Mouse (Mus musculus) MEL (cell line): ENCODE data around the gene Psat1.
A peak's percentile ranks its signal among the peaks of the same experiment; 100 is the strongest.

Experiments used
- CTCF ChIP-seq, 3 experiments: IDR thresholded peaks in 2 of 3; conservative IDR thresholded peaks in 1 of 3; 2 replicates each; pipeline ENCODE4 v1.5.1; 2011 to 2012; ENCODE audit warnings: low read length in 3 of 3, low read depth in 2 of 3, mild to moderate bottlenecking in 2 of 3, improper control_type of control experiment in 1 of 3, inconsistent platforms in 1 of 3, mixed read lengths in 1 of 3, moderate library complexity in 1 of 3; ENCODE audit not compliant: control insufficient read depth in 1 of 3, insufficient read depth in 1 of 3, poor library complexity in 1 of 3, severe bottlenecking in 1 of 3
- TAL1 ChIP-seq: IDR thresholded peaks from 2 replicates; pipeline ENCODE4 v1.6.1; 2012; ENCODE audit warnings: mild to moderate bottlenecking, inconsistent platforms, low read length, moderate library complexity, mixed read lengths

GRCm38 (mm10) chr19:15910987-15911386 is 36.1 kb downstream of the Psat1 start:
- peak; percentile 76 for TF ChIP-seq TAL1
- no peak for TF ChIP-seq CTCF (IDR thresholded peaks at IDR 0.05 in 2 of 3, conservative IDR thresholded peaks at IDR 0.05 in 1 of 3; ENCODE audit: control insufficient read depth in 1 of 3, insufficient read depth in 1 of 3, low read depth in 2 of 3, low read length in 3 of 3, poor library complexity in 1 of 3, severe bottlenecking in 1 of 3)
